Mouse (Mus musculus) liver, embryonic 11.5 days (tissue): Measurements from ENCODE around the gene Ube2o. TPM values are rescaled to one million over a fixed set of nuclear protein-coding genes. Genes with fewer than 3 reads are reported as not detected.
A peak's percentile ranks its signal among the peaks of the same experiment; 100 is the strongest.

Experiments used
- ATAC-seq: fragments of 200-750 bp; cut with Nextera tagmentation; replicated peaks from 2 replicates; pipeline ENCODE4 v1.8.0; 2017; ENCODE audit warnings: moderate number of reproducible peaks, mild to moderate bottlenecking, moderate TSS enrichment, moderate library complexity; ENCODE audit not compliant: low FRiP score
- DNase-seq: peaks from one replicate; pipeline ENCODE4 v3.0.0-alpha.2; 2017; ENCODE audit warnings: low spot score
- H3K27ac ChIP-seq: fragments of 300-500 bp; sonication (generic); 2 replicates; pipeline ENCODE4 v1.5.1; 2014; ENCODE audit warnings: mild to moderate bottlenecking, low read depth, low read length, control low read depth
- H3K27me3 ChIP-seq: fragments of 300-500 bp; sonication (generic); replicated peaks from 2 replicates; pipeline ENCODE4 v1.6.1; 2014; ENCODE audit warnings: low read length, mixed read lengths; ENCODE audit not compliant: control insufficient read depth, insufficient read depth
- H3K36me3 ChIP-seq: fragments of 300-500 bp; sonication (generic); 2 replicates; pipeline ENCODE4 v1.6.1; 2014; ENCODE audit warnings: mild to moderate bottlenecking, low read length, moderate library complexity, mixed read lengths; ENCODE audit not compliant: control insufficient read depth, insufficient read depth
- H3K4me1 ChIP-seq: fragments of 300-500 bp; sonication (generic); replicated peaks from 2 replicates; pipeline ENCODE4 v1.6.1; 2014; ENCODE audit warnings: low read length, mixed read lengths; ENCODE audit not compliant: control insufficient read depth, insufficient read depth
- H3K4me2 ChIP-seq: fragments of 300-500 bp; sonication (generic); 2 replicates; pipeline ENCODE4 v1.6.1; 2014; ENCODE audit warnings: mild to moderate bottlenecking, control low read depth, moderate library complexity
- H3K4me3 ChIP-seq: fragments of 300-500 bp; sonication (generic); 2 replicates; pipeline ENCODE4 v1.5.1; 2014; ENCODE audit warnings: low read depth, low read length, control low read depth
- H3K9ac ChIP-seq: fragments of 300-500 bp; sonication (generic); 2 replicates; pipeline ENCODE4 v1.6.1; 2014; ENCODE audit warnings: low read depth, low read length, control low read depth
- H3K9me3 ChIP-seq: fragments of 300-500 bp; sonication (generic); 2 replicates; pipeline ENCODE4 v1.6.1; 2016; ENCODE audit warnings: low read length, inconsistent platforms, mixed read lengths; ENCODE audit not compliant: control insufficient read depth
- WGBS: fragments of 180-500 bp; shearing (Covaris S2); extraction: QIAGEN DNeasy Blood & Tissue Kit; methylation state at CpG from one replicate; pipeline ENCODE4 v1.1.7; 2014; 5-methylcytosine and 5-hydroxymethylcytosine counted together
- polyA plus RNA-seq: library from polyadenylated mRNA; unstranded; fragments of >200 nt; fragmentation: Nextera tagmentation; extraction: Ambion mirVana; gene quantifications from 2 replicates; pipeline ENCODE4 v1.2.1, GENCODE M21; 2014

The Ube2o gene
- polyA plus RNA-seq, 1 experiment from 2014 or later, result 13.5 TPM

DNA sequence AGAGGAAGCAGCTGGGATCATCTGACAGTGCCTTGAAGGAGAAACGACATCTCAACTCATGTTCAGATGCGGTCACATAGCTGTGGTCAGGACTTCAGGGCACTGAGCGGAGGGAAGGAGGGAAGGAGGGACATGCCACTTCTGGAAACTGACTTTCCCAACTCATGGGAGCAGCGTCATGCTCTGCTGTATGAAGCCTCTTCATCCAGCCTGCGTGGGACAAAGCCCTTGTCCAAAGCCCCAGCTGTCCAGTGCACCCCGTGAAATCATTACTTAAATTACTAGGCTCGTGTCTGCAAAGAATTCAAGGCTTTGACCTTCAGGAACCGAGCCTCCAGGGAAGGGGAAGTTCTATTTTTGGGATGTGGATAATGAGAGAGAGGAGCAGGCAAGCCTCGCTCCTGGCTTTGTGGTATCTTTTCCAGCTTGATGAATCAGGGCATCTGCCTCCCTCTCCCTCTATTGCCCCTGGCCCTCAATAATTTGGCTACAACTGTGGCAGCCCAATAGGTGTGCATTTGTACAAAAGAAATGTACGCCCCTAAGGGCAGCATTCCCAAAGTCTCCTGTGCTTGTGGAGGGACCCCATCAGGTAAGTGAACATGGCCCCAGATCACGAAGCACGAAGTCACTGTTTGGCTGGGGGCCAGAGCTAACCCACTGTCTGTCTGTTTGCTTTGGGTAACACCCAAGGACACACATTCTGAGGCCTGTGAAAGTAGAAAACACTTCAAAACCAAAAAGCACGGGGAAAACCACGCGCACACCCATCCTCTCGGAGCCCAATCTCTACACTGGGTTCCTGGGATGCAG is 58.2 kb downstream of the Ube2o start:
- H3K9me3 ChIP-seq, result no peaks in the 10 kb centered on the region
- H3K27me3 ChIP-seq, result no peaks in the 10 kb centered on the region; the same call in none of the 2 replicates
- ATAC-seq (no peak), DNase-seq (no peak)
- H3K27ac ChIP-seq, result no peak overlapping the region
- 54% methylated on average over 16 of the region's 16 CpGs for whole genome bisulfite sequencing
- no peak overlapping the region for H3K9ac ChIP-seq
- 0 out of 2 replicates have a peak, but pooled peaks cover 3% of the 10 kb centered on the region for H3K4me1 ChIP-seq
- no peak overlapping the region for H3K4me3 ChIP-seq
- no peaks in the 10 kb centered on the region for H3K36me3 ChIP-seq
- no peak overlapping the region for H3K4me2 ChIP-seq

DNA sequence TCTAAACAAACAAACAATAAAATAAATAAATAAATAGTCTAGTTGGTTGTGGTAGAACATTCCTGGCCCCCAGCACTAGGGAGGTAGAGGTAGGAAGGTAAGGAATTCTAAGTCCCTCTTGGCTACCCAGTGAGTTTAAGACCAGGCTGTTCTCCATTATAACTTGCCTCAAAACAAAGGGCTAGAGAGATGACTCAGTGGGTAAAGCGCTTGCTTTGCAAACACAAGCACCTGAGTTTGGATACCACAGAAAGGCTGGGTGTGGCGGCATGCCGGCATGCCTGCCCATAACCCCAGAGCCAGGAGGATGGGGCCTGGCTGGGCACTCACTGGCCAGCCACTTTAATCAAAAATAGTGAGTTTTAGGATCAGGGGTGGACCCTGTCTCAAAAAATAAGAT is 59.2 kb downstream of the Ube2o start:
- no peaks in the 10 kb centered on the region for H3K36me3 ChIP-seq
- H3K9ac ChIP-seq, result no peak overlapping the region
- WGBS, result 76% methylated on average over 3 of the region's 3 CpGs
- H3K4me2 ChIP-seq, result no peak overlapping the region
- ATAC-seq (no peak), DNase-seq (no peak)
- H3K4me3 ChIP-seq, result no peak overlapping the region
- H3K27me3 ChIP-seq, result no peaks in the 10 kb centered on the region; the same call in none of the 2 replicates
- 0 out of 2 replicates have a peak, but pooled peaks cover 3% of the 10 kb centered on the region for H3K4me1 ChIP-seq
- no peak overlapping the region for H3K27ac ChIP-seq
- H3K9me3 ChIP-seq, result no peaks in the 10 kb centered on the region

DNA sequence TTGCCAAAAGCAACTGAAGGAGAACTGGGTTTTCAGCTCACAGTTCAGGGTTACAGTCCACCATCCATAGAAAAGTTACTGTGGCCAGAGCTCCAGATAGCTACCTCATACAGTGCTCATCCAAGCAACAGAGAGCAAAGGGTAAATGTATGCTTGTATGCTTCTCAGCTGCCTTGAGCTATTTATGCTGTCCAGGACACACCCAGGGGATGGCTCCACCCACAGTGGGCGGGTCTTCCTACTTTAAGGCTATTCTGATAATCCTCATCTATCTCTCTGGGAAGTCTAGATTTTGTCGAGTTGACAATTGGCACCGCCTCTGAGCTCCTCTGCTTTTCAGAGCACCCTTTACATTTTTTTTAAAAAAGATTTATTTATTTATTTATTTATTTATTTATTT is 60.1 kb downstream of the Ube2o start:
- Histone ChIP-seq H3K27me3 (no peaks in the 10 kb centered on the region; the same call in 1 of the 2 replicates), H3K9ac (no peak overlapping the region), H3K9me3 (no peaks in the 10 kb centered on the region), H3K27ac (no peak overlapping the region), H3K4me2 (no peak overlapping the region), H3K4me3 (no peak overlapping the region), H3K36me3 (no peaks in the 10 kb centered on the region), H3K4me1 (0 out of 2 replicates have a peak, but pooled peaks cover 3% of the 10 kb centered on the region)
- DNase-seq (no peak), ATAC-seq (peak; percentile 68; the same call in 1 of the 2 replicates)
- WGBS, result 40% methylated on average over 3 of the region's 3 CpGs

DNA sequence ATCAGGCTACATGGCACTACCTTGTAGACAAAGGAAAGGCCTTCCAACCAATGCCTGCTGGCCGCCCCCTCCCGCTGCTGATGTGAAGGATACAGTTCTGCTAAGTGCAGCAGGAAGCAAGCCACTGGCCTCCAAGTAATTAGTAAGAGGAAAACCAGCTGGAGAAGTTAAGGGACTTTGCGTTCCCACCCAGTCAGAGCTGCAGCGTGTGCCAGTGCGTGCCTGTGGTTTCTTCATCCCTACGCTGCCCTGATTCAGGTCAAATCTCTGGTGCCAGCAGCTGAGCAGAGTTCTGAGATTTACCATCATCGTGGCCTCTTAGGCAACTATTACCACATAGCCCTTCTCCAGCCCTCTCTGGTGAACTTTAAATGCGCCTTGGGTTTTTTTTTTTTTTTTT is 62.8 kb downstream of the Ube2o start:
- DNase-seq (no peak), ATAC-seq (no peak)
- H3K27ac ChIP-seq, result no peak overlapping the region
- H3K9ac ChIP-seq, result no peak overlapping the region
- no peaks in the 10 kb centered on the region for H3K36me3 ChIP-seq
- no peaks in the 10 kb centered on the region for H3K9me3 ChIP-seq
- H3K4me3 ChIP-seq, result no peak overlapping the region
- H3K4me1 ChIP-seq, result no peaks in the 10 kb centered on the region
- H3K4me2 ChIP-seq, result no peak overlapping the region
- H3K27me3 ChIP-seq, result peaks cover 8% of the 10 kb centered on the region
- WGBS, result 51% methylated on average over 8 of the region's 8 CpGs

DNA sequence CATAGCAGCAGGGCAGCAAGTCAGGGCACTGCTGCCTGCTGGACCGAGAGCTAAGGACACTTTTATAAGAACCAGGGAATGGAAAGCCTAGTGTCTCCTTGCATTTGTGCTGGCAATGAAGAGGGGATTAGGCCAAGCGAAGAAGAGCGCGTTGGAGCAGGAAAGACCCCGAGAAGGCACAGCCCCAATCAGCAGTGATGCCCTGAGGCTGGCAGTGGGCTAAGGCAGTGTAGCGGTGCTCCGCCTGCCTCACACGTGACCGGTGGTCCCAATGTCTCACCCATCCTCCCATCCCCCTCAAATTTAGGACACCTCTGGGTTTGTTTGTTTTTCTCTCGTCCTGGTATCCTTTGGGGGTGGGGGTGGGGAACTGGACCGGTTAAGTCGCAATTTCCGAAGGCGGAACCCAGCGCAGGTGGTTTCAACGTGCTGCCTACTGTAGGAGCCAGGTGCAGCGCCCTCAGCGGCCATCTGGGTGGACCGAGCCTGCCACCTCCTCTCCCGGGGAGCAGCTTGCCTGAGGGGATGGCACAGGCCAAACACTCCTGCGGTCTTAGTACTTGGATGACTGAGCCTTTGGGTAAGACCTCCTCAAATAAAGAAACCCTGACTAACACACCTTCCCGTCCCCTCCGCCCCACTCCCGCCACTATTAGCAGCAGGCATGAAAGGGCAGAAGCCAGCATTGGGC is 65.8 kb downstream of the Ube2o start:
- peaks cover 6% of the 10 kb centered on the region; the same call in 1 of the 2 replicates for H3K4me1 ChIP-seq
- 28% methylated on average over 24 of the region's 24 CpGs for WGBS
- H3K27me3 ChIP-seq, result peaks cover 8% of the 10 kb centered on the region
- DNase-seq (no peak), ATAC-seq (no peak)
- H3K4me3 ChIP-seq, result no peak overlapping the region
- H3K4me2 ChIP-seq, result peak overlapping the region; percentile 7; the same call in 1 of the 2 replicates
- no peak overlapping the region for H3K27ac ChIP-seq
- no peak overlapping the region for H3K9ac ChIP-seq
- H3K36me3 ChIP-seq, result no peaks in the 10 kb centered on the region
- no peaks in the 10 kb centered on the region for H3K9me3 ChIP-seq

DNA sequence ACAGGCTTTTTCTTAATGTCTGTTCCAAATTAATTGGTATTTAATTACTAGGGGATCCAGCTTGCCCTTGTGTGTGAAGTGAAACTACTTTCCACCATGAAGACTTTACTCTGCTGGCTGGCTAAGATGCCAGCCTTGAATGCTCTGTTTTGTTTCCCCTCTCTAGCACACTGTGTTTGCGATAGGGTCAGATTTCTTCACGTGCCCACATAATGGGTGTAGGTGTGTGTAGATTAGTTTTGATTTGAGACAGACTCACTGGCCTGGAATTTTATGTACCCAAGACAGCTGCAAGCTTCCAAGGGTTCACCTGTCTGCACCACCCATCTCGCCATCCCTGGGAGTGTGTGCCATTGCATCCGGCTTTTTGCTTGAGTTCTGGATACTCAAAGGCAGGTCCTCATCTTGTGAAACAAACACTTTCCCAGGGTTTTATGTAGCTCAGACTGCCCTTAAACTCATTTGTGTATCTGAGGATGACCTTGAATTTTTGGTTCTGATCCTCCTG is 67.7 kb downstream of the Ube2o start:
- no peaks in the 10 kb centered on the region for H3K36me3 ChIP-seq
- no peak overlapping the region for H3K9ac ChIP-seq
- peaks cover 6% of the 10 kb centered on the region; the same call in 1 of the 2 replicates for H3K4me1 ChIP-seq
- no peak for DNase-seq
- peaks cover 8% of the 10 kb centered on the region for H3K27me3 ChIP-seq
- no peak overlapping the region for H3K27ac ChIP-seq
- WGBS, result 82% methylated on average over 4 of the region's 4 CpGs
- H3K4me3 ChIP-seq, result no peak overlapping the region
- no peaks in the 10 kb centered on the region for H3K9me3 ChIP-seq
- H3K4me2 ChIP-seq, result no peak overlapping the region
- no peak for ATAC-seq

DNA sequence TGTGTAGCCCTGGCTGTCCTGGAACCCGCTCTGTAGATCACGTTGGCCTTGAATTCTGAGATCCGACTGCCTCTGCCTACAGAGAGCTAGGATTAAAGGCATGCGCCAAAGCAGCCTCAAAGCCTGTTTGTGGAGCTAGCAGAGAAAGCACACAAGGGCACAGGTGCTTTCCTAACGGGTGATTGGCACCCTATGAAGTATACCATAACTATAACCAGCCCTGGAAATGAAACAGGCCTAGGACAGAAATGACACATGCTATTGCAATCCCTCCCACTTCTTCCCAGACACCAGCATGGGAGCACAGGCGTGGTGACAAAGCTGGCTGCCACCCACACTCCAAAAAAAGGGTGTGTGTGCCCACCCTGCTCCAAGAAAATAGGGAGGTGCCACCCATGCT is 68.3 kb downstream of the Ube2o start:
- ATAC-seq (no peak), DNase-seq (no peak)
- no peak overlapping the region for H3K27ac ChIP-seq
- H3K4me3 ChIP-seq, result no peak overlapping the region
- H3K4me2 ChIP-seq, result no peak overlapping the region
- peaks cover 6% of the 10 kb centered on the region; the same call in 1 of the 2 replicates for H3K4me1 ChIP-seq
- no peaks in the 10 kb centered on the region for H3K9me3 ChIP-seq
- WGBS, result 83% methylated on average over 6 of the region's 6 CpGs
- H3K27me3 ChIP-seq, result peaks cover 8% of the 10 kb centered on the region
- H3K36me3 ChIP-seq, result no peaks in the 10 kb centered on the region
- H3K9ac ChIP-seq, result no peak overlapping the region

DNA sequence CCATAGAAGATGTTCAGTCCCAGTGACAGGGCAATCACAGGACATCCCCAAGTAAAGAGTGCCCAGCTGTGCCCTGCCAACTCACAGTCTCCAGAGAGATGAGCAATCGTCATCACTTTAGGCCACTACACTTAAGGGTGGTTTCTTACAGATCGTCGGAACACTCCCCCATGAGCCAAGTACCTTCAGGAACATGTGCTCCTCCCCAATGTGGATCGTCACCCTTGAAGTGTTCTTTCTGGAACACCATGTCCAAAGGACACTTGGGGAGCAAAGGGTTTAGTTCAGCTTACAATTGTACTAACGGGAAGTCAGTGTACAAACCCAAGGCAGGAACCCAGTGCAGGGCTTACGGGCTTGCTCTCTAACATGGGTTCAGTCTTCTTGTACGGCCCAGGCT is 69.1 kb downstream of the Ube2o start:
- ATAC-seq, result no peak

More for the DNA sequence above, 69.1 kb downstream of the Ube2o start:
- H3K27me3 ChIP-seq, result peaks cover 8% of the 10 kb centered on the region
- DNase-seq, result no peak
- no peak overlapping the region for H3K27ac ChIP-seq
- H3K36me3 ChIP-seq, result no peaks in the 10 kb centered on the region
- H3K4me2 ChIP-seq, result no peak overlapping the region
- H3K4me3 ChIP-seq, result no peak overlapping the region
- H3K9ac ChIP-seq, result no peak overlapping the region
- 87% methylated on average over 7 of the region's 7 CpGs for WGBS
- H3K9me3 ChIP-seq, result no peaks in the 10 kb centered on the region
- peaks cover 6% of the 10 kb centered on the region; the same call in 1 of the 2 replicates for H3K4me1 ChIP-seq
